Mouse (Mus musculus): ENCODE data around the gene Hibadh. TPM values are rescaled to one million over a fixed set of nuclear protein-coding genes. Genes with fewer than 3 reads are reported as not detected.

Gene Hibadh
- polyA plus RNA-seq, 1 experiment from 2014 or later, result 40.2 TPM

DNA sequence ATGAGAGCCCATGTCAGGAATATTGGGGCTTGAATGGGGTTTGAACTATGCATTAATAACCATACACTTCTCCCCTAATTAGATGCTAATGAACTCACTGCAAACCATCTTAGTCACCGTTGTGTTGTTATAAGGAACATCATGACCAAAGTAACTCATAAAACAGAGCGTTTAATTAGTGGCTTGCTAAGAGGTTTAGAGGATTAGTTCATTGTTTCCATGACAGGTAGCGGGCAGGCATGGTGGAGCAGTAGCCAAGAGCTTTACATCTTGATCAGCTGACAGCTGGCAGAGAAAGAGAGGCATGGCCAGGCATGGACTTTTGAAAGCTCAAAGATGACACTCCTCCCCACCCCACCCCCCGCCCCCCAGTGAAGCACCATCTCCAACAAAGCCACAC, 15.1 kb upstream of the Hibadh start:
- H3K4me3 ChIP-seq (ENCODE audit: inconsistent target), result no peak overlapping the region
- H3K36me3 ChIP-seq (ENCODE audit: inconsistent target), result no peaks in the 10 kb centered on the region
- 91% methylated on average over 4 of the region's 4 CpGs for WGBS (ENCODE audit: missing documents)
- no peaks in the 10 kb centered on the region for H3K79me2 ChIP-seq (ENCODE audit: inconsistent target)
- H3K27ac ChIP-seq, result no peak overlapping the region

DNA sequence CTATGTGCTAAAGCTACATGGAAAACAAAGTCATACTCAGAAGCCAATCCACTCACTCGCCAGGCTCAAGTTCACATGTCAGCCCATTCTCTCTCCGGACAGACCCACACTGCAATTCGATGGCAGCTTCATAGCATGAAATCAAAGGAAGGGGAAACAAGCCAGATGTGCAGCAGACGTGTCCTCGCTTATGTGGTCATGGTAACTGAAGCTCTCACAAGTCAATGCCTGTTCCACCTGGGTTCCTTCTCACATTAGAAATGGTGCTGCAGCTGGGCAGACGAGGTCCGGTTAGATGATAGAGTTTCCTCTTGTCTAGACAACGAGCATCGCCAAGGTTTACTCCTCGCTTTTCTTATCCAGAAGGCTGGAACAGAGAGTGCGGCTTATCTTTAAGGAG, 8.6 kb upstream of the Hibadh start:
- Histone ChIP-seq H3K36me3 (ENCODE audit: inconsistent target) (no peaks in the 10 kb centered on the region), H3K27ac (no peak overlapping the region), H3K4me3 (ENCODE audit: inconsistent target) (no peak overlapping the region), H3K79me2 (ENCODE audit: inconsistent target) (no peaks in the 10 kb centered on the region)
- WGBS (ENCODE audit: missing documents), result 91% methylated on average over 11 of the region's 11 CpGs

DNA sequence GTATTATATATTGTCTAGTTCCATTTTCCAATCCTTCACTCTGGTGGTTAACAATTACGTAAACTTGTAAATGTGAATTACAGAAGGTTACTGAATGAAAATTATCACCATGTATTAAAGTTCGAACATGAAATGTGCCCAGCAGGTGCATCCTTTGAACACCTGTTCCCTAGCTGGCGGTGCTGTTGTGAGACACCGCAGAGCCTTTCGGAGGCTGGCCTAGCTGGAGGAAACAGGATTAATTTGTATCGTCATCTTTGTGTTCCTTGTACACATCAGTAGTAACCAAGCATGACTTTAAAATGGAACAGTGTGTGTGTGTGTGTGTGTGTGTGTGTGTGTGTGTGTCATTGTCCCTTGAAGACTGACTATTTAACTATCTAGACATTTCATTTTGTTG, 7.8 kb upstream of the Hibadh start:
- WGBS (ENCODE audit: missing documents), result 88% methylated on average over 6 of the region's 6 CpGs
- Histone ChIP-seq H3K27ac (no peak overlapping the region), H3K36me3 (ENCODE audit: inconsistent target) (no peaks in the 10 kb centered on the region), H3K79me2 (ENCODE audit: inconsistent target) (no peaks in the 10 kb centered on the region), H3K4me3 (ENCODE audit: inconsistent target) (no peak overlapping the region)

DNA sequence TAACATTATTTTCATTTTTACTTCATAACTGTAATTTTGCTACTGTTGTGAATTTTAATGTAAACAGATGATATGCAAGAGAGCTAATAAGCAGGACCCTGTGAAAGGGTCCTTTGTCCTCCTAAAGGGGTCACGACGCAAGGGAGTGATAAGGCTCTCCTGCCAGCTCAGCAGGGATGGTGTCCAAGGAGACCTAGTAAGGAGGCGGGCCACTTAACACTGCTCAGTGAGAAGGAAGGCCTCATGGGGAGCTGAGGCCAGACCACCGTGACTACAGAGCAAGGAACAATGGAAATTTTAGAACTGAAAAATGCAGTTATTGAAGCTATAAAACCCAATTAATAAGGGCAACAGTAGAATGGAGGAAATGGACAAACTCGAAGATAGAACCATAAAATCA, 5.7 kb upstream of the Hibadh start:
- H3K36me3 ChIP-seq (ENCODE audit: inconsistent target), result no peaks in the 10 kb centered on the region
- H3K4me3 ChIP-seq (ENCODE audit: inconsistent target), result no peak overlapping the region
- H3K27ac ChIP-seq, result no peak overlapping the region
- H3K79me2 ChIP-seq (ENCODE audit: inconsistent target), result no peaks in the 10 kb centered on the region
- 70% methylated on average over 5 of the region's 5 CpGs for WGBS (ENCODE audit: missing documents)

DNA sequence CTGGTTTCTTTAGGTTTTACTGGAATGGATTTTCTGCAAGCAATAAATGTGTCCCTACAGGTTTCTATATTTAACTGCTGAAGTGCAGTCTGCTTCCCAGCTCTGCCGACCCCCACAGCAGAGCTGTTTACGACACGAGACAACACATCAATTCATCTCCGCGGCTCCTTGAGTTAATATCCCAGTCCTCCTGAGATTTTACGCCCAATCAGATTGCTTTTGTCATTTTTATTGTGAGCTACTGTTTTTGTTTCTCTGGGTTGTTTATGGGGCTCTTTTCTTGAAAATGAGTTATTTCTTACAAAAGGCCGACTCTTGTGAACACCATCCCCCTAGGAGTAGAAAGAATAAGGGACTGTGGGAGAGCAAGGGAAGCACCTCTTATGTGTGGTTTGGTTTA, 2.0 kb upstream of the Hibadh start:
- Histone ChIP-seq H3K79me2 (ENCODE audit: inconsistent target) (peaks cover 21% of the 10 kb centered on the region), H3K36me3 (ENCODE audit: inconsistent target) (no peaks in the 10 kb centered on the region), H3K27ac (no peak overlapping the region), H3K4me3 (ENCODE audit: inconsistent target) (no peak overlapping the region)
- WGBS (ENCODE audit: missing documents), result 85% methylated on average over 7 of the region's 7 CpGs

DNA sequence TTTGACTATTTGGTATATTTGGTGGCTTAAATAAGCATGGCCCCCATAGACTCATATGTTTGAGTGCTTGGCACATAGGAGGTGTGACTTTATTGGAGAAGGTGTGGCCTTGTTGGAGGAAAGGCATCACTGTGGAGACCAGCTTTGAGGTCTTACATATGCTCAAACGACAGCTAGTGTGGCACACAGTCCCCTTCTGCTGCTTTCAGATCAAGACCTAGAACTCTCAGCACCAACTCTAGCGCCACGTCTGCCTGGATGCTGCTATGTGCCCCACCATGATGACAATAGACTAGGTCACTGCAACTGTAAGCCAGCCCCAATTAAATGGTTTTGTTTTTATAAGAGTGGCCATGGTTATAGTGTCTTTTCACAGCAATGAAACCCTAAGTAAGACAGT, 887 bp upstream of the Hibadh start:
- H3K79me2 ChIP-seq (ENCODE audit: inconsistent target), result peaks cover 32% of the 10 kb centered on the region
- H3K4me3 ChIP-seq (ENCODE audit: inconsistent target), result no peak overlapping the region
- H3K36me3 ChIP-seq (ENCODE audit: inconsistent target), result no peaks in the 10 kb centered on the region
- 68% methylated on average over 3 of the region's 3 CpGs for WGBS (ENCODE audit: missing documents)
- no peak overlapping the region for H3K27ac ChIP-seq

DNA sequence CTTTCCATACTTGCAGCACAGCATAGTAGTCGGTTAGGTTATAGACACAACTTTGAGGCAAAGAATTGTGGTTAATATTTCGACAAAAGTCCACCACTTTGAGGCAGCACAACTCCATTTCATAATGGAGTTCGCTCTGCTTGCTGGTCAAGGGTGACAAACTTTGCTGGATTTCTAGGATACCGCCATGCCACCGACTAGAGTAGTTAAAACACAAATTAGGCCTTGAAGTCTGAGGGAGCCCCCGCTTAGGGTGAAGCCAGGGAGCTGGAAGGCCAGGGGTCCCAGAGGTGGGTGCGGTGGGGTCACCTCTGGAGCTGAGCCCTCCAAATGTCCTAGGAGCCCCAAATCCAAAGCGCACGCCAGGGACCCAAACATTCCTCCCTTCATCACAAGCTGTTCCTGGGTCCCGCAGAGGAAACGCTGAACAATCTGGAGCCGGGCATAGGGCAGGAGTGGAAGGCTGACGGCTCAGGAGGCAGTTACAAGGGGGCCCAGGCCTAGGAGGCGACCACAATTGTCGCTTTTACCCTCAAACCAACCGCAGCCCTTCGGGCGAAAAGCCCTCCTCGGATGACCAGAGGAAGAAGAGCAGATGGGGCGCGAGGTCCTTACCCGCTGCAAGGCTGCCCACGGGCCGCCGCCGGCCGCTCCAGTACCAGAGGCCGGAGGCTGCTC, 504 bp downstream of the Hibadh start:
- Histone ChIP-seq H3K36me3 (ENCODE audit: inconsistent target) (no peaks in the 10 kb centered on the region), H3K27ac (peak overlapping the region; percentile 32), H3K4me3 (ENCODE audit: inconsistent target) (peak overlapping the region; percentile 90), H3K79me2 (ENCODE audit: inconsistent target) (peaks cover 46% of the 10 kb centered on the region)
- under 1% methylated on average over 28 of the region's 28 CpGs for WGBS (ENCODE audit: missing documents)

DNA sequence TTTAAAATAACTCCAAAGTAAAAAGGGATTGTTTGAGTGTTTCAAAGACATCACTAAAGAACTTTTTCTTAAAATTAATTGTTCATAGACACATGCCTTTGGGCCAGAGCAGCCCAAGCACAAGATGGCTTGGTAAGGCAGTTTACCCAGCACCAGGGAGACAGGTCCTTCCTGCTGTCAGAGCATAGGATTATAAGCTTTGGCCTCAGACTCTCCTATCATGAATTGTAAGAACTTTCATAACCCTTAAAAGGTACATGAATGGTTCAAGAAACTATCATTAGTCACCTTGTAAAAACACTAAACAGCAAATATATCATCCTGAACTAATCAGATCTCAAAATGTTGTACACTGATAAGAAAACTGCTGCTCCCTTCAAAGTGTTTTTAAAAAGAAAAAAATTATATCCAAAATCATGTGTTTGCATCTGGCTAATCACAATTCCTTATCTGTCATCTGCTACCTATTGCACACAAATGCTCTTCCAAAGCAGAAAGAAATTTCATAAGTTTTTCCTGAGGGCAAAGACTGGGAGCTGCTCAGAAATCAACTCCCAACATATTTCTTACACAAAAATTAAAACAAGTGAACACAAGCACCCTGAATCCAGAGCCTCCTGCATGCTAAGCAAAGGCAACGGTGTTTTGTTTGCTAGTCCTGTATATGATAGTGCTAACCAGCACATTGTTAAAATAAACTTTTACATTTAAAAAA, 1.6 kb downstream of the Hibadh start:
- Histone ChIP-seq H3K4me3 (ENCODE audit: inconsistent target) (peak overlapping the region; percentile 90; the same call in 1 of the 2 replicates), H3K27ac (no peak overlapping the region)

DNA sequence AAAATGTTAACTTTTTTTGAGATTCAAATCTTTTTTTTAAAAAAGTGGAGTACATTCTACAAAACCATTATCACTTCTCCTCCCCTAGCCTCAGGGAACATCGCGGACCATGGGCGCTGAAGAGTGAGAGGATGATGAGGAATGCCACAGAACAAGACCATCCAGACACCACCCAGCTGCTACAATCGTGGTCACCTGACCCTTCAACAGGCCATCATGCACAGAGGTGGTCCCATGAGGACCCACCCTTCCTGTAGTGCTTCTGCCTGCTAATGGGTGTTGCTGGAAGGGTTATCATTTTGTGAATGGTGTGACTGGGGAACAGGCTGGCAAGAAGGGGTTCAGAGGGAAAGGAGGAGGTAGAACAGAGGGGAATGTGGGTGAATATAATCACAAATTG, 2.9 kb downstream of the Hibadh start:
- 93% methylated on average over 4 of the region's 4 CpGs for WGBS (ENCODE audit: missing documents)
- H3K36me3 ChIP-seq (ENCODE audit: inconsistent target), result no peaks in the 10 kb centered on the region
- no peak overlapping the region for H3K27ac ChIP-seq
- H3K79me2 ChIP-seq (ENCODE audit: inconsistent target), result peaks cover 58% of the 10 kb centered on the region
- no peak overlapping the region for H3K4me3 ChIP-seq (ENCODE audit: inconsistent target)

More for the DNA sequence above, 1.6 kb downstream of the Hibadh start:
- Histone ChIP-seq H3K79me2 (ENCODE audit: inconsistent target) (peaks cover 56% of the 10 kb centered on the region), H3K36me3 (ENCODE audit: inconsistent target) (no peaks in the 10 kb centered on the region)
- WGBS (ENCODE audit: missing documents), result 92% methylated on average over 1 of the region's 1 CpGs

DNA sequence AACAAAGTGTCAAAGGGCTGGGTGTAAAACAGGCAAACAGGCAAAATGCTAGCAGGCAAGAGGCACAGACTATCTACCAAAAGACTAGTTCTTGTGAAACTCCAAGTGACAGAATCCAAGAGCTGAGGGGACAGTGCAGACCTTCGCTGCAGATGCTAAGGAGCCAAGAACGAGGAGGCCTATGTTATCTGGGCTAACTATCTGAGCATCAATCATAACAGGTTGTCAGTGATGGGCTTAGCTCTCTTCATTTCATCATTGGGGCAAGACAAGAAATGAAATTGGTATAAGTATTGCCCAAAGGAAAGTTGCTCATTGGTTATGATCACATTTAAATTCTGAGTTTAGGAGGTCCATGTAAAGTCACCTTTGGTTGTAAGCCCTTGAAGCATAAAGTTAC, 4.8 kb downstream of the Hibadh start:
- 83% methylated on average over 2 of the region's 2 CpGs for WGBS (ENCODE audit: missing documents)

DNA sequence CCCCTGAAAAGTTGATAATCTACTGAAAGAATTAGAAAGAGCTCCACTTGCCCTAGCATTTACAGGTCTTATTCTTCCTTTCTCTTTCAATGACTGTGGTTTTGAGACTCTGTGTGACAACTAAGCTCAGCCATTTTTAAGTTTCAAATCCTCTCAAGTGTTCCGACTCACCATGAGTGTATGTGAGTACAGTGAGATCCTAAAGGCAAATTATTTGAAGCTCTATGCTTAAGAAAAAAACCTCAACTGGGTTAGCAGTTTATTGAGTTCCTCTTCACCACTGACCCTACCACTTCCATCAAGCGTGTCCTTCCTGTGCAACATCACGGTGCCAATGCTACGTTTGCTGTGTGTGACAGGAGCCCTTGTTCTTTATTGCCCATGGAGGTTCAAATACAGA, 9.6 kb downstream of the Hibadh start:
- Histone ChIP-seq H3K27ac (no peak overlapping the region), H3K36me3 (ENCODE audit: inconsistent target) (no peaks in the 10 kb centered on the region), H3K4me3 (ENCODE audit: inconsistent target) (no peak overlapping the region), H3K79me2 (ENCODE audit: inconsistent target) (peaks cover 21% of the 10 kb centered on the region; the same call in 1 of the 2 replicates)
- 31% methylated on average over 4 of the region's 4 CpGs for WGBS (ENCODE audit: missing documents)

More for the DNA sequence above, 4.8 kb downstream of the Hibadh start:
- Histone ChIP-seq H3K36me3 (ENCODE audit: inconsistent target) (no peaks in the 10 kb centered on the region), H3K4me3 (ENCODE audit: inconsistent target) (no peak overlapping the region), H3K79me2 (ENCODE audit: inconsistent target) (peaks cover 58% of the 10 kb centered on the region), H3K27ac (no peak overlapping the region)

DNA sequence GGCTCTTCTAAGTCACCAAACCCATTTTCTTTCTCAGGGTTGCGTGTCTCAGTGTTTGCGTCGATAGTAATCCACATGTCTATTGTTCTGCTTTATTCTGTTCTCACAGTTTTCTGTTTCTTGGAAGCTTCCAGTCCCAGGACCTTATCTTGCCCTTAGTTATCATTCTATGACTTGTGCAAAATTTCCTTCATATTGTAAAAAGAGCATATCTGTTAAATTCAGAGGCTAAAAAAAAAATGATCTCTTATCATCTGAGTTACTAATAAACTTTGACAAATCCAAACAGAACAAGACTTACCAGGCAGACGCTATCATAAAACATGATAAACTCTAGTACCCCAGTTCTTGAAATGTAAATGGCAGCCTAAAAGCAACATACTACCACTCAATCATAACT, 11.0 kb downstream of the Hibadh start:
- Histone ChIP-seq H3K79me2 (ENCODE audit: inconsistent target) (peaks cover 7% of the 10 kb centered on the region; the same call in 1 of the 2 replicates), H3K36me3 (ENCODE audit: inconsistent target) (no peaks in the 10 kb centered on the region), H3K27ac (no peak overlapping the region), H3K4me3 (ENCODE audit: inconsistent target) (no peak overlapping the region)
- WGBS (ENCODE audit: missing documents), result 96% methylated on average over 4 of the region's 4 CpGs

DNA sequence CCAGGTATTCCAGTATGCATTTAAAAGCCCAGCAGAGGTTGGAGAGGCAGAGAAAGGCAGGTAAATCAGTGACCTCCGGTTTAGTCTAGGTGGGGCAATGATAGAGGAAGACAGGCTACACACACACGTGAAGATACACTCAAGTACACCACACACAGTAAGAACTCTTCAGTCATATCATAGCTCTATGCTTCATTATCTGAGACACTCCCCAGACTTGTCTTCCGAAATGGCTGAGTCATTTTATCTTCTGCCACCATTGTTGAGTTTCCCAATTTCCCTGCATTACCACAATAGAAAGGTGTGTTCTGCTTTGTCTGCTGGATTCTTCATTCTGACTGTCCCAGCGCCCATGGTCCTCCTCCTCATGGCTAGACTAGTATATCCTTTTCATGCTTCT, 13.5 kb downstream of the Hibadh start:
- Histone ChIP-seq H3K27ac (no peak overlapping the region), H3K79me2 (ENCODE audit: inconsistent target) (no peaks in the 10 kb centered on the region), H3K4me3 (ENCODE audit: inconsistent target) (no peak overlapping the region), H3K36me3 (ENCODE audit: inconsistent target) (no peaks in the 10 kb centered on the region)
- 84% methylated on average over 4 of the region's 4 CpGs for WGBS (ENCODE audit: missing documents)

DNA sequence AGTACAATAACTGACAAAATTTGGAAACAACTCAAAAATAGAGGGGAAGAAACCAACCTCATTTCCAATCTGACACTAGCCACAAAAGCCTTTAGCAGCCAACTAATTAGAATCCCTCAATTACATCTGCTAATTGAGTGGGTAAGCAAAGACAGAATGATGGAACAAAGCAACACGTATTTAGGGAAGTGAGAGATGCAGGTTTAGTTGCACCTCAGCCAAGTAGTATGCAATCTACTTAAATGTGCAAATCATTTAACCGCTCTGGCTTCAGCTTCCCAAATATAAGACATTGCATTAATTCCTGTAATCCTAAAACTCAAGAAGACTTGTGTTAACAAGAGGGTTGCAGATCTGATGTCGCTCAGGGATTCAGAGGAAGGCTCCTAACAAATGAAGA, 16.4 kb downstream of the Hibadh start:
- Histone ChIP-seq H3K27ac (no peak overlapping the region), H3K36me3 (ENCODE audit: inconsistent target) (no peaks in the 10 kb centered on the region; the same call in 1 of the 2 replicates), H3K4me3 (ENCODE audit: inconsistent target) (no peak overlapping the region), H3K79me2 (ENCODE audit: inconsistent target) (no peaks in the 10 kb centered on the region)
- WGBS (ENCODE audit: missing documents), result 81% methylated on average over 3 of the region's 3 CpGs

DNA sequence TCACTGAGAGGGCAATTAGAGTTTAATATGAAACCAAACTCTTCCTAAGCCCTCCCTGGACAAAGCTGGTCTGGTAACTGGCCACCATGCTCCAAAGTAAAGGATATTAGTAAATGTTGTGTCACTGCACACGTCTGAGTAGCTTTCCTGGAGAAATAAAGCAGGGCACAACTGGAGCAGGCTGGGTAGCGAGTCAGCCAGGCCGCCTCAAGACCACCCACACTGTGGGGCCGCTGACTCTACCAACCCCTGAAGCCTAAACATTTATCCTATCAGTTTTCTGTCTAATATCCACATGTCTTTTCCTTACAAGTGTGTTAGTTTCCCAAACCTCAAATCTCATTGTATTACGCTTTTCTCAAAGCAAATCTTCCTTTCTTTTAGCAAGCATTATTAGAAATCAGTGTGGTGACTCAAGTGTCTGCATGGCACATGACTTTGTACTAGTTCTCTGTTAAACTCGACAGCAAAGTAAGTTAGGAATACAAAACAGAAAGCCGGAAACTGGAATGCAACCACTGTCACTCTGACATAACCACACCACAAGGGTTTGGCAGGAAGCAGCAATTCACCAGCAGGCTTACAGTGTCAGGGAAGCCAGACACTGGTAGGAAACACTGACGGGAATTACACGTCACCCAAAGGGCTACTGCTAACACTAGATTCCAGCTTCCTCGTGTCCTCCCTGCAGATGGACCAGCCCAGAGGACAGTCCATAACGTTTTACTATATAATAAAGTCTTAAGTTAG, 18.3 kb downstream of the Hibadh start:
- H3K79me2 ChIP-seq (ENCODE audit: inconsistent target), result no peaks in the 10 kb centered on the region
- no peaks in the 10 kb centered on the region; the same call in 1 of the 2 replicates for H3K36me3 ChIP-seq (ENCODE audit: inconsistent target)
- 51% methylated on average over 11 of the region's 11 CpGs for WGBS (ENCODE audit: missing documents)
- no peak overlapping the region for H3K27ac ChIP-seq
- no peak overlapping the region for H3K4me3 ChIP-seq (ENCODE audit: inconsistent target)
